Mouse (Mus musculus) CH12.LX (cell line): ENCODE measurements around the gene Tsnaxip1. TPM values are rescaled to one million over a fixed set of nuclear protein-coding genes. Genes with fewer than 3 reads are reported as not detected.

Experiments
- DNase-seq: peaks from one replicate; pipeline ENCODE4 v3.0.0-alpha.2; 2013; ENCODE audit errors: extremely low read depth
- H3K27ac ChIP-seq: 2 replicates; pipeline ENCODE4 v1.5.1; 2012; ENCODE audit warnings: low read depth, mild to moderate bottlenecking, control low read depth, moderate library complexity; ENCODE audit not compliant: insufficient read depth
- H3K27me3 ChIP-seq: replicated peaks from 2 replicates; pipeline ENCODE3; 2012; ENCODE audit warnings: inconsistent platforms
- H3K36me3 ChIP-seq, 2 experiments: replicated peaks in 1 of 2; 2 replicates each; pipeline versions ENCODE3 to v1.6.1; 2012; ENCODE audit warnings: inconsistent platforms in 1 of 2, low read length in 1 of 2, mild to moderate bottlenecking in 1 of 2, mixed read lengths in 1 of 2, moderate library complexity in 1 of 2; ENCODE audit not compliant: control insufficient read depth in 1 of 2, insufficient read depth in 1 of 2
- H3K4me1 ChIP-seq, 2 experiments: 2 replicates each; pipeline ENCODE4 v1.6.1; 2012; ENCODE audit warnings: inconsistent platforms in 1 of 2, moderate library complexity in 1 of 2; ENCODE audit not compliant: insufficient read depth in 2 of 2, control insufficient read depth in 1 of 2
- H3K4me2 ChIP-seq: 2 replicates; pipeline ENCODE4 v1.6.1; 2012; ENCODE audit warnings: low read depth, mild to moderate bottlenecking, control low read depth; ENCODE audit not compliant: poor library complexity, insufficient read depth, severe bottlenecking
- H3K4me3 ChIP-seq, 3 experiments: fragments of 150-350 bp in 1 of 3; sonication (generic) in 1 of 3; replicated peaks in 1 of 3; 2 replicates each; pipeline versions ENCODE3 to v1.5.1; 2011 to 2012; ENCODE audit warnings: low read depth in 2 of 3, low read length in 2 of 3, mild to moderate bottlenecking in 2 of 3, moderate library complexity in 2 of 3, control low read depth in 1 of 3, improper control_type of control experiment in 1 of 3, inconsistent platforms in 1 of 3, mixed read lengths in 1 of 3; ENCODE audit not compliant: poor library complexity in 1 of 3
- H3K79me2 ChIP-seq: replicated peaks from 2 replicates; pipeline ENCODE4 v1.6.1; 2012; ENCODE audit warnings: mild to moderate bottlenecking, moderate library complexity; ENCODE audit not compliant: control insufficient read depth, poor library complexity, insufficient read depth, severe bottlenecking; ENCODE audit errors: extremely low read depth
- H3K9ac ChIP-seq: 2 replicates; pipeline ENCODE4 v1.6.1; 2012; ENCODE audit warnings: low read depth, mild to moderate bottlenecking, control low read depth, moderate library complexity; ENCODE audit not compliant: insufficient read depth
- H3K9me3 ChIP-seq: replicated peaks from 2 replicates; pipeline ENCODE3; 2012; ENCODE audit warnings: low read length, inconsistent platforms, mixed read lengths
- BHLHE40 ChIP-seq: IDR thresholded peaks from 2 replicates; pipeline ENCODE4 v1.6.1; 2011; ENCODE audit warnings: mild to moderate bottlenecking, low read depth, low read length, improper control_type of control experiment
- CTCF ChIP-seq, 2 experiments: IDR thresholded peaks in 1 of 2; conservative IDR thresholded peaks in 1 of 2; 2 replicates each; pipeline ENCODE4 v1.5.1; 2011 to 2012; ENCODE audit warnings: low read depth in 2 of 2, low read length in 2 of 2, improper control_type of control experiment in 1 of 2, inconsistent platforms in 1 of 2, mild to moderate bottlenecking in 1 of 2, moderate library complexity in 1 of 2
- E2F4 ChIP-seq: IDR thresholded peaks from 2 replicates; pipeline ENCODE4 v1.6.1; 2011; ENCODE audit warnings: low read depth, low read length, improper control_type of control experiment; ENCODE audit not compliant: insufficient replicate concordance
- HCFC1 ChIP-seq: IDR thresholded peaks from 2 replicates; pipeline ENCODE4 v1.6.1; 2012; ENCODE audit warnings: low read depth, mild to moderate bottlenecking, inconsistent platforms, low read length, improper control_type of control experiment
- IRF4 ChIP-seq: IDR thresholded peaks from 2 replicates; pipeline ENCODE4 v1.6.1; 2014; ENCODE audit warnings: low read depth, mild to moderate bottlenecking, inconsistent platforms, low read length, improper control_type of control experiment
- JUN ChIP-seq: IDR thresholded peaks from 2 replicates; pipeline ENCODE4 v1.6.1; 2011; ENCODE audit warnings: low read depth, mild to moderate bottlenecking, low read length, improper control_type of control experiment, moderate library complexity; ENCODE audit not compliant: insufficient read depth
- JUND ChIP-seq: conservative IDR thresholded peaks from 2 replicates; pipeline ENCODE4 v1.6.1; 2011; ENCODE audit warnings: low read depth, low read length, improper control_type of control experiment
- MAFK ChIP-seq: IDR thresholded peaks from 2 replicates; pipeline ENCODE4 v1.6.1; 2011; ENCODE audit warnings: low read length, improper control_type of control experiment; ENCODE audit not compliant: insufficient replicate concordance
- MAZ ChIP-seq: IDR thresholded peaks from 2 replicates; pipeline ENCODE4 v1.6.1; 2012; ENCODE audit warnings: low read depth, mild to moderate bottlenecking, inconsistent platforms, low read length, improper control_type of control experiment, moderate library complexity
- MXI1 ChIP-seq: IDR thresholded peaks from 2 replicates; pipeline ENCODE4 v1.6.1; 2011; ENCODE audit warnings: mild to moderate bottlenecking, low read depth, low read length, improper control_type of control experiment
- MYC ChIP-seq: IDR thresholded peaks from 2 replicates; pipeline ENCODE4 v1.6.1; 2011; ENCODE audit warnings: low read depth, mild to moderate bottlenecking, improper control_type of control experiment, low read length
- PAX5 ChIP-seq: IDR thresholded peaks from 2 replicates; pipeline ENCODE4 v1.6.1; 2012; ENCODE audit warnings: low read length, inconsistent platforms, mixed read lengths
- SIN3A ChIP-seq: IDR thresholded peaks from 2 replicates; pipeline ENCODE4 v1.6.1; 2012; ENCODE audit warnings: low read length, improper control_type of control experiment, inconsistent platforms
- SMC3 ChIP-seq: IDR thresholded peaks from 2 replicates; pipeline ENCODE4 v1.6.1; 2011; ENCODE audit warnings: low read depth, low read length, improper control_type of control experiment
- TCF12 ChIP-seq: IDR thresholded peaks from 2 replicates; pipeline ENCODE4 v1.6.1; 2014; ENCODE audit warnings: low read depth, mild to moderate bottlenecking, inconsistent platforms, low read length, improper control_type of control experiment
- USF2 ChIP-seq: conservative IDR thresholded peaks from 2 replicates; pipeline ENCODE4 v1.6.1; 2011; ENCODE audit warnings: low read depth, low read length, improper control_type of control experiment
- ZC3H11A ChIP-seq: IDR thresholded peaks from 2 replicates; pipeline ENCODE4 v1.6.1; 2012; ENCODE audit warnings: low read depth, mild to moderate bottlenecking, inconsistent platforms, low read length, improper control_type of control experiment
- ZMIZ1 ChIP-seq: IDR thresholded peaks from 2 replicates; pipeline ENCODE4 v1.6.1; 2012; ENCODE audit warnings: low read depth, mild to moderate bottlenecking, inconsistent platforms, low read length, improper control_type of control experiment
- ZNF384 ChIP-seq: IDR thresholded peaks from 2 replicates; pipeline ENCODE4 v1.6.1; 2012; ENCODE audit warnings: low read depth, low read length, improper control_type of control experiment, inconsistent platforms
- dilution Hi-C: fragments of 300-500 bp; cut with MboI; formaldehyde crosslinking; loops from 2 replicates; pipeline ENCODE4 v1.14.3; 2020; ENCODE audit warnings: low sequenced_read_pairs; ENCODE audit not compliant: extremely low pct_unique_long_range_greater_than_20kb, extremely low pct_ligation_motif_present
- in situ Hi-C: fragments of 300-500 bp; cut with MboI; formaldehyde crosslinking; loops from 3 replicates; pipeline ENCODE4 v1.14.3; 2019; ENCODE audit warnings: low sequenced_read_pairs, low pct_ligation_motif_present, low pct_unique_long_range_greater_than_20kb, mixed read lengths
- polyA plus RNA-seq: library from polyadenylated mRNA; unstranded; fragments of >175 nt; gene quantifications from 2 replicates; pipeline ENCODE4 v1.2.1, GENCODE M21; 2012; ENCODE audit warnings: low read depth; ENCODE audit not compliant: insufficient read length
- total RNA-seq, 2 experiments: library from RNA; depleted of rRNA; stranded (reverse); fragments of 300-350 nt in 1 of 2; fragments of >200 nt in 1 of 2; gene quantifications; 2 replicates each; pipeline ENCODE4 v1.2.3; 2012 to 2014

Tsnaxip1 gene
- total and polyA plus RNA-seq, 3 experiments = 0.13 to 0.50 (median 0.13) TPM

DNA sequence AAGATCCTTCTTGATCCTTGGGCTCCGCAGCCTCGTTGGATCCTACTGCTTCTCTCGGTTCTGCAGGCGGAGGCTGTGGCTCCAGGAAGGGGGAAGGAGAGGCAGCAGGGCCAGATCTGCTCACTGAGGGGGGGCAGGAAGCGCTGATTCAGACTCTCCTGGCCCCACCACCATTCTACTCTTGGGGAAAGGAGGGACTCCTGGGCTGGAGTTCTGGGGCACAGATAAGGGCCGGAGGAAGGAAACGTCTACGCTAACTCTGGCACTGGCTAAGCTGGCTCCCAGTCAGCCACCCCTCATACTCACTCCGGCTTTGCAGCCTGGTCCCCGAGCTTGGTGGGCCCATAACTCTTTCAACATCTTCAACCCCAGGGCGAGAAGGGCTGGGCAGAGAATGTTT lies 19.1 kb downstream of the Tsnaxip1 start:
- Histone ChIP-seq H3K79me2 (no peaks in the 10 kb centered on the region; the same call in 1 of the 2 replicates), H3K27ac (no peak overlapping the region), H3K4me2 (no peak overlapping the region), H3K4me1 (peaks cover 0 to 7% of the 10 kb centered on the region in 2 experiments; a peak in 2 of 4 replicates), H3K9ac (no peak overlapping the region), H3K4me3 (no peak overlapping the region), H3K9me3 (peaks cover under 1% of the 10 kb centered on the region)
- in situ Hi-C loops (no loop called here), dilution Hi-C loops (no loop called here)
- DNase-seq = no peak
- TF ChIP-seq MXI1 (no peak), E2F4 (no peak), SMC3 (no peak), MYC (no peak), CTCF (conservative IDR thresholded peaks at IDR 0.05 in 1 of 2, IDR thresholded peaks at IDR 0.05 in 1 of 2; ENCODE audit: low read depth in 2 of 2, low read length in 2 of 2) (no peak), BHLHE40 (no peak), ZC3H11A (no peak), MAZ (no peak), PAX5 (no peak), MAFK (no peak), JUN (no peak), HCFC1 (no peak), USF2 (no peak), JUND (no peak), ZMIZ1 (no peak)
- TF ChIP-seq, all 38 proteins: peak for 0
- H3K36me3 ChIP-seq = peaks cover 47 to 72% of the 10 kb centered on the region in 2 experiments
- no peaks in the 10 kb centered on the region for H3K27me3 ChIP-seq

DNA sequence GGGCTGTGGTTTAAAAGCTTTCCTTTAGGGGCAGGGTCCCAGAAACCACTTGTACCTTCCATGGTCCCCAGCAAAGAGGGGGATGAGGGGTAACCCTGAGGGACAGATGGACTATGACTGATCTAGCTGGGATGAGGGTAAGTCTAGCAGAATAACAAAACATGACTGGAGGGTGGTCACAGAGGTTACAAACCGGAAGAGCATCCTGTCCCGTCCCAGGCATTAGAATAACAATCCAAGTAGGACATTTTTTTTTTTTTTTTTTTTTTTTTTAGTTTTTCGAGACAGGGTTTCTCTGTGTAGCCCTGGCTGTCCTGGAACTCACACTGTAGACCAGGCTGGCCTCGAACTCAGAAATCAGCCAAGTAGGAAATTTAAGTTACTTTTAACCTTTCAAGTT lies 22.5 kb downstream of the Tsnaxip1 start:
- no peaks in the 10 kb centered on the region for H3K27me3 ChIP-seq
- H3K27ac ChIP-seq = no peak overlapping the region
- peaks cover 3 to 15% of the 10 kb centered on the region in 2 experiments; a peak in 2 of 4 replicates for H3K4me1 ChIP-seq
- TF ChIP-seq SIN3A (no peak), TCF12 (no peak), IRF4 (no peak), CTCF (conservative IDR thresholded peaks at IDR 0.05 in 1 of 2, IDR thresholded peaks at IDR 0.05 in 1 of 2; ENCODE audit: low read depth in 2 of 2, low read length in 2 of 2) (no peak), ZNF384 (no peak), MAFK (no peak), SMC3 (no peak), BHLHE40 (no peak), MAZ (no peak), JUND (no peak)
- TF ChIP-seq, all 38 proteins: peak for 0
- Histone ChIP-seq H3K4me3 (no peak overlapping the region), H3K4me2 (no peak overlapping the region), H3K9ac (no peak overlapping the region), H3K79me2 (no peaks in the 10 kb centered on the region; the same call in 1 of the 2 replicates), H3K36me3 (peaks cover 32 to 48% of the 10 kb centered on the region in 2 experiments), H3K9me3 (no peaks in the 10 kb centered on the region)
- dilution Hi-C loops = no loop called here
- in situ Hi-C loops = no loop called here
- DNase-seq = no peak
